In genomic region chr8:9348523-9349135, GRCm38 (mm10) we compare ENCODE assay signal across 8 mouse cellular contexts.
A peak's percentile ranks its signal among the peaks of the same experiment; 100 is the strongest.
DNase-seq lines count a peak whose midpoint lies in the region; ATAC-seq lines count a peak whose summit lies in the region.

No protein-coding gene starts in this region.

- DNase-seq in adrenal gland, adult (ENCODE audit: inconsistent age in 2 of 2, low spot score in 1 of 2) = peak; percentile 27 to 73
- DNase-seq in adrenal gland, postnatal 4 days (ENCODE audit: low spot score in 2 of 2) = no peak
- DNase-seq in ovary, postnatal 14 days (ENCODE audit: low spot score) = peak; percentile 23
- DNase-seq in ovary, adult 18-20 months (ENCODE audit: low spot score) = no peak
- DNase-seq in cerebellum, postnatal 14 days = peak; percentile 85
- DNase-seq in hindlimb bud, embryonic 11.5 days (ENCODE audit: extremely low spot score, low read depth, low spot score) = peak; percentile 39
- peak; percentile 65 for DNase-seq in mesoderm, embryonic 11.5 days (ENCODE audit: low read depth, low spot score)

- no peak for ATAC-seq in erythroblast, adult 5-6 weeks (replicated peaks; ENCODE audit: low FRiP score, poor library complexity, severe bottlenecking)

Comparison
In these comparisons a context has a peak if more than half of its experiments do, and no peak if none do; other contexts are left out.
1. DNase-seq: peak in adrenal gland, adult (2 of 2), ovary, postnatal 14 days (single experiment), cerebellum, postnatal 14 days (2 of 2), hindlimb bud, embryonic 11.5 days (single experiment) and mesoderm, embryonic 11.5 days (single experiment); none in adrenal gland, postnatal 4 days (0 of 2) and ovary, adult 18-20 months (single experiment).